16 mouse cellular contexts compared by ENCODE assay signal in genomic region chr11:59102324-59102723, GRCm38 (mm10). TPM values are rescaled to one million over a fixed set of nuclear protein-coding genes. Genes with fewer than 3 reads are reported as not detected.
DNase-seq lines count a peak whose midpoint lies in the region; ATAC-seq lines count a peak whose summit lies in the region.
"Had no signal": no experiment of that assay in that cellular context is flagged by ENCODE, and none has a peak within 500 bp of the region (broad histone marks: within the 10 kb centered on the region; RNA-seq: fewer than 3 reads in every experiment).

No protein-coding gene starts in this region.

- no peak for ATAC-seq in liver, embryonic 12.5 days
- 0 out of 2 replicates have a peak, but pooled peaks have one; percentile 45 for ATAC-seq in erythroblast, adult 5-6 weeks (replicated peaks; ENCODE audit: low FRiP score, poor library complexity, severe bottlenecking)
- ATAC-seq: forebrain, embryonic 14.5 days had no signal

- H3K4me3 ChIP-seq in liver, embryonic 12.5 days = no peak overlapping the region
- H3K4me3 ChIP-seq: embryonic facial prominence, embryonic 12.5 days; limb, embryonic 15.5 days; midbrain, embryonic 12.5 days; neural tube, embryonic 15.5 days had no signal

- no peak overlapping the region for H3K27ac ChIP-seq in liver, embryonic 12.5 days
- H3K27ac ChIP-seq: embryonic facial prominence, embryonic 12.5 days; limb, embryonic 15.5 days; midbrain, embryonic 12.5 days; neural tube, embryonic 15.5 days had no signal

- no peaks in the 10 kb centered on the region for H3K4me1 ChIP-seq in liver, embryonic 12.5 days
- H3K4me1 ChIP-seq: embryonic facial prominence, embryonic 12.5 days; limb, embryonic 15.5 days; midbrain, embryonic 12.5 days; neural tube, embryonic 15.5 days had no signal

- 60% methylated on average over 3 of the region's 3 CpGs for WGBS in liver, embryonic 12.5 days (ENCODE audit: insufficient replicate concordance)

- 0 out of 2 replicates have a peak, but pooled peaks cover 7% of the 10 kb centered on the region for H3K27me3 ChIP-seq in liver, embryonic 12.5 days (replicated peaks)
- H3K27me3 ChIP-seq: embryonic facial prominence, embryonic 12.5 days; limb, embryonic 15.5 days; midbrain, embryonic 12.5 days; neural tube, embryonic 15.5 days had no signal

- no peak overlapping the region for H3K9ac ChIP-seq in liver, embryonic 12.5 days
- H3K9ac ChIP-seq: embryonic facial prominence, embryonic 12.5 days; limb, embryonic 15.5 days; midbrain, embryonic 12.5 days; neural tube, embryonic 15.5 days had no signal

- no peaks in the 10 kb centered on the region for H3K36me3 ChIP-seq in liver, embryonic 12.5 days
- H3K36me3 ChIP-seq: embryonic facial prominence, embryonic 12.5 days; limb, embryonic 15.5 days; midbrain, embryonic 12.5 days; neural tube, embryonic 15.5 days had no signal

- DNase-seq in liver (peak; percentile 28), 3T3-L1 (ENCODE audit: low read depth, low spot score) (peak; percentile 14), A20 (ENCODE audit: low read depth, low spot score) (peak; percentile 7)
- DNase-seq in embryo, embryonic 10.5 days (ENCODE audit: low spot score) = no peak
- no peak for DNase-seq in spleen, adult 12 weeks (ENCODE audit: low spot score)
- DNase-seq: cerebellum, adult 9-10 months; gastrocnemius, postnatal 36 days; heart, postnatal 14 days; kidney, adult 9 months had no signal

- peaks cover 8% of the 10 kb centered on the region; the same call in 1 of the 2 replicates for H3K9me3 ChIP-seq in liver, embryonic 12.5 days (replicated peaks)
- H3K9me3 ChIP-seq: embryonic facial prominence, embryonic 12.5 days; limb, embryonic 15.5 days; midbrain, embryonic 12.5 days; neural tube, embryonic 15.5 days had no signal

- no peak overlapping the region for H3K4me2 ChIP-seq in liver, embryonic 12.5 days
- H3K4me2 ChIP-seq: embryonic facial prominence, embryonic 12.5 days; limb, embryonic 15.5 days; midbrain, embryonic 12.5 days; neural tube, embryonic 15.5 days had no signal

RNA-seq across cellular contexts. Expression of gene Obscn, which starts 33.9 kb away (rescaled TPM):
- 0.42 and 0.51 TPM in 2 replicates for polyA plus RNA-seq in liver, embryonic 12.5 days (2016; fragmentation: Nextera tagmentation; extraction: Ambion mirVana)
- total RNA-seq in erythroblast, adult 5-6 weeks (2015; ENCODE audit: low replicate concordance) = 0.42 and 0.96 TPM in 2 replicates
- 2.7 and 4.5 TPM in 2 replicates for total RNA-seq in erythroblast, adult 5-6 weeks (2017; ENCODE audit: low replicate concordance)

Comparison
In these comparisons a context has a peak if more than half of its experiments do, and no peak if none do; other contexts are left out.
1. DNase-seq: peak in liver (single experiment), 3T3-L1 (single experiment) and A20 (single experiment); none in embryo, embryonic 10.5 days (single experiment) and spleen, adult 12 weeks (single experiment).